Mouse (Mus musculus): ENCODE measurements at regions not wholly inside any gene's neighbourhood (a gene's known extent, or its start where the extent isn't known, plus 50 kb on each side); places are given as distances from the start of the nearest gene placed in this dataset.

DNA sequence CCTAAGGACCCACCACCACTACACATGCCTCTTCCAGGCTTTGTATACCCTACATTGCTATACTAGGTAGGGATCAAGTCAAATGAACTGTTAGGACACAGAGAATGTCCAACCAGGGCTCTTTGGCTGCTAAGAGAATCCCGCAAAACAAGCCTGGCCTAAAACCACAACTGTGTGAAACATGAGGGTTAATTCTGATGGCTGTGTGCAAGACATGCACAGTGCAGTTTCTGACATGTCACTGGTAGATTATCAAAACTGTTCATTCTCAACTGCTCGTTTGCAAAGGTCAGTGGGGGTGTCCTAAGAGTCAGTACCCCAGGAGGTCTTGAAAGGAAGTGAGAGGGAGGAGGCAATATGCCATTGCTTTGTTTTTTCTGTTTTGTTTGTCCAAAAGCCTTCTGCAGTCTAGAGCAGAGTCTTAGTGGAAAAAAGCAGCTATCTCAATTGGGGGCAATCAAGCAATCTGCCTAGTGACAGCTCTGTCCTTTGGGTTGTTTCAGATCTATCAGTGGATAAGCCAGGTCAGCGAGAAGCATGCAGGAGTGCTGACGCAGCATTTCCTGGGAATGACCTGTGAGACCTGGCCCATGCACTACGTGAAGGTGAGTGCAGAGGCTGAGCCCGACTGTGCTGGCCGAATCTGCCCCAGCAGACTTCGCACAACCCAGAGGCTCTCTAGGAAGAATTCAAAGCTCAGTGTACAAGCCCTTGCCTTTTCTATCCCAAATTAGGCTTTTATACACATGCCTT, 151.3 kb upstream of the 4933402D24Rik start:
- DNase-seq: no peak

DNA sequence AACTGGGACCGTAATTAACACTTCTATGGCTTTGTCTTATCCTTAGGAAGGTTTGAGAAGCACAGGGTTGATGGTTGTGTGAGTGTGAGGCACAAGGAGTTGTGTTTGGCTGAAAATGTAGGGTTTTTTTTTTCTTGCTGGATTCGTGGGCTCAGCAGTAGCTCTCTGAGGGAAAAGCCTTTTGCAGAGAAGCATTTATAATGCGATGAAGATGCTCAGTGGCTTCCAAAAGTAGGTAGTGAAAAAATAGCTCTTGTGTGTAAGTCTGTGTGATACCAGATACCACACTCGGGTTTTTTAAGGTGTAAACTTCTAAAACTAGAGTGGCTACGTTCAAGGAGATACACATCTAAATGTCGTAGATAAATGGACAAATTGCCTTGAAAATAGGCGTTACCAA, 149.1 kb upstream of the 4933402D24Rik start:
- DNase-seq: no peak

DNA sequence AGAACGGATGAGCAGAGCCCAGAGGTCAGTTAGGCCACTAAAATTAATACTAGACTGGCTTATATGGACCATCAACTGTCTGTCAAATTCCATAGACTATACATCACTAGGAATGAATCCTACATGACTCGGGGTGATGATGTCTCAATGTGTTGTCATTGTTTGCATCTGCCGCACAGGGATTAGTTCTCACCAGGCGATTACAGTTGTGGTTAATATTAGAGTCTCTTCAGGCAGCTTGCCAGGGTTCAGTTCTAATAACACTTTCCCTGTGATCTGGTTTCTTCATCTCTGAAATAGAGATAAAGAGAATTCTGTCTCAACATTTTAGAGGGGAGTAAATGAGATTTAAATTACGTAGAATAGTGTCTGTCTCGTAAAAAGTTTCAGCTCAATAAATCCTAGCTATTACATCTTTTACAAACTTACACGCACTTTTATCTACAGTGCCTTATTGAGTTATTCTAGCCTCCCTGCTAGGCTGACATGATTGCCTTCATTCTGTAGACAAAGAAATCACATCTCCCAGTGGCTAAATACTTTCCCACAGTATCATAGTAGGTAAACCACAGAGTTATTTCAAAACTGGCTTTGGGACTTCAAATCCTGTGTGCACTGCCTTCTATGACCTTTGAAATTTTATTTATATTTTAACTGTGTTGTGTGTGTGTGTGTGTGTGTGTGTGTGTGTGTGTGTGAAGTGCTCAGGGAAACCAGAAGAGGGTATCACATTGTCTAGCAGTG, 148.0 kb upstream of the 4933402D24Rik start:
- DNase-seq: no peak

DNA sequence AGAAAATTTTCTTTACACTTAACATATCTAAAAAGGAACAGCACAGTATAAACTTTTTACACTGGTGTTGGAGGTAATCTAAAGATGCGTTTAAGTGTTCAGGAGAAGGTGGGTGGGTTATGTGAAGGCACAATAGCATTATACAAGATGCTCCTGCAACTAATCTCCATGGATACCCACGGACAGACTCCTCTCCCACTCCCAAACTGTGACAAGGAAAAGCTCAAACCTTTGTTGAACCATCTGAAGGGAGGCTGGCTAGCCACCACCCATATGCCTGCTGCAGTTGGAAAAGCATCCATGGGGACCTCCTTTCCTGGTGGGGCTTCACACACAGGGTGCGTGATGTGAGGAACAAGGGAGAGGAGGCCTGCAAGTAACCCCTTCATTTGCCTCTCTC, 141.7 kb upstream of the 4933402D24Rik start:
- DNase-seq: no peak

DNA sequence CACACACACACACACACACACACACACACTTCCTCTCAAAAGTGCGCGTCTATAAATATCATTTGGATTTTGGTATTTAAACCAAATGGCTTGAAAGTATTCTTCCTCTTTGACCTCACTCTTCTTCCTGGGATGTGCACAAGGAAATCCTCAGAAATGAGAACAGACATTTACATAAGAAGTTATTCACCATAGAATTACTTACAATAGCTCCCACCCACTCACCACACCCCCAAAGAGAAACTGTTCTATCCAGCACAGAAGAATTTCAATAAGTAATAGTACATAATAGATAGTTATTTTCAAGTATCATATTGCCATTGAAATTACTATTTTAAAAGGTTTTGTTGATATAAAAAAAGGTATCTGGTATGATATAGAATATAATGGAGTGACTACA, 140.1 kb upstream of the 4933402D24Rik start:
- DNase-seq: peak; percentile 11

DNA sequence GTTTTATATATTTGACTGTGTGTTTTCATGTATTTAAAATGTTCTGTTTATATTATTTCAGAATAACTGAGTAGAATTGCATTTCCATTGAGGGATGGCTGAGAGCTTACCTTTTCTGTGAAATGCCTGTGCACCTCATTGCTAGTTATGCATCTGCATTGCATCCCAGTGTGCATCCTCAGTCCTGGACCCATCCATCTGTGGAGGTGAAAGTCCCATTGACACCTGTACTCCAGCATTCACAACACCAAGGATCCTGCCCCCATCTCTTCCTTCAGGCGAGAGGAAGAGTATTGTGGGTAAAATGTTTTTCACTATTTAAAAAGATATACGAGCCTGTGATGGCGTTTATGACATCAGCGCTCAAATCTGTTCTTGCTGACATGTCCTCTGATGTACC, 134.6 kb upstream of the 4933402D24Rik start:
- DNase-seq: no peak

DNA sequence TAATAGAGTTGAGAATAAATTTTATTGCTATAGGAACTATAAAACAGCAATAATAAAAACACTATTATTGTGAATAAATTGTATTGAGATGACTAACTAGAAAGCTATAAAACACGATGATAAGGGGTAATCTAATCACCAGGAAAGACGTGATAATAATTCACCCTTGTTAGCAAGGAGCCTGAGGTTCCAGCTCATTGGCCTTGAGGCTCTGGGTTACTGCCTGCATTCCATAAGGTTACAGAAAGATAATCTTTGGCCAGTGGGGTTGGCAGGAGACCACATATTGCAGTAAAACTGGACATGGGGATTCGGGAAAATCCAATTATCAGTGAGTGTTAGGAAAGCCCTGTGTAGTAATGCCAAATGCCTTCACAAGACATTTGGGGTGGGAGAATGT, 134.1 kb upstream of the 4933402D24Rik start:
- peak; percentile 62 for DNase-seq

DNA sequence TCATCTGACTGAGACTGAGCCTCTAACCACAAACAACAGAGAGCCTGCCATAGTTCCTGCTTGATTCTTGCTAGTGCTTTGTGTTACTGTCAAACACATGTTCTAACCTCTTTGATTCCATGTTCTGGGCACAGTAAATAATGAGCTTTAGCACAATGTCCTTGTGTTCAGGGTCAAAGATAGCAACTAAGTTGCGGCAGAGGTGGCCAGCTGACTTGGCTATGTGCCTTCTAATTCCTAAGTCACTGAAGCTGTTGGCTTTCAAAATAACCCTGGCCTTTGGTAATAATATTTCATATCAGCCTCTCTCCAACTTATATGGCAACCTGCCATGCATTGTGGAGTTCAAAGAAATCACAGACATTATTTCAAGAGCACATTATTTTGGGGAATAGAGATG, 133.3 kb upstream of the 4933402D24Rik start:
- peak; percentile 66 for DNase-seq

DNA sequence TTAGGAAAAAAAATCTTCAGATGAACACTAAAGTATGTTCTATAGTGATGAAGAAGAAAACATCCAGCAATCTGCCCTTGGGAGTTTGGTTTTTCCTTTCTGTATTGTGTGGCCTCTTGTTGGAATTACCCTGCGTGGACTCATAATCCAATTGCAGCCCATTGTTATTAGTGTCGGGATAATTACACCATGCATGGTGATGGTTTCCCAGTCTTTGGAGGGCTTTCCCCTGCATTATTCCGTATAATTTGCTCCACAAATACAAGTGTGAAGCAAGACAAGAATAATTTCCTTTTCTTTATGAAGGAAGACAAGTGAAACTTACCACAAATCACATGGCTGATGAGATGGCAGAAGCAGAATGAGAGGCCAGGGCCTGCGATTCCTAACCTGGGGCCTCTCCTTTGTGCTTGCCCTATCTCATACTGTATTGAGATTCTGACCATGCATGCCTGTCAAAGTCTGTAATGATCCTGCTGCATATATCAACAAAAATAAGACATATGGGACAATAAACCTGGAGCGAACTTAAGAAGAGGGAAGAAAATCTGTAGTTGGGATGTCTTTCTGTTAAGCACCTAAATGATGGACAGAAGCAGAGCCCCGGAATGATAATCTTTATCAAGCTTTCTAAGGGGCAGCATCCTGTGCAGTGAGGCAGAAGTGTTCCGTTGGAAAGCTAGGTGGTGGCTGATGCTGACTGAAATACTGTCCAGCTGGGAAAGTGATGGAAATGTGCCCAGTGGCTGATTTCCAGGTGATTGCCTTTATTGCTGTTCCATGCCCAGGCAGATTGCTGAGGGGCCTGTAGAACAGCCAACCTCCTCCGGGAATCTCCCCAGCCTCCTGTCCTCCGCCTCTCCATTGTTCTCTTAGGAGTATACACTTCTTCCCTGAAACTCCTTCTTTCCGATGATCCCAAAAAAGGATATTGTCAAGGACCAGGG, 130.8 kb upstream of the 4933402D24Rik start:
- peak; percentile 16 for DNase-seq

DNA sequence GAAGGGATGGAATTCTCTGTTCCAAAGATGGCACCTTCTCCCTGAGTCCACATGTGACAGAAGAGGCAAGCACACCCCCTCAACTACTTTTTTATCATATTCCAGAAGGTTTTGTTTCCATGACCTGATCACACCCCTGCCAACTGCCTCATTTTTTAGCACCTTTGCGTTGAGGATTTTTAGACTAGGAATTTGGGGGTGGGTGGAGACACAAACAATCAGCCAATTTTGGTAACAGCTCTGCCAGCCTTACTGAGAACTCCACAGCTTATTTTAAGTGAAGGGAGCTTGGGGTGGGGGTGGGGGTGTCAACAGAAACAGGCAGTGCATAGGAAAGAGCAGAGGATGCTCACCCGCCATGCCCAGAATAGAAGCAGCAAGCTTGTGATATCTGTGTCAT, 129.7 kb upstream of the 4933402D24Rik start:
- no peak for DNase-seq

DNA sequence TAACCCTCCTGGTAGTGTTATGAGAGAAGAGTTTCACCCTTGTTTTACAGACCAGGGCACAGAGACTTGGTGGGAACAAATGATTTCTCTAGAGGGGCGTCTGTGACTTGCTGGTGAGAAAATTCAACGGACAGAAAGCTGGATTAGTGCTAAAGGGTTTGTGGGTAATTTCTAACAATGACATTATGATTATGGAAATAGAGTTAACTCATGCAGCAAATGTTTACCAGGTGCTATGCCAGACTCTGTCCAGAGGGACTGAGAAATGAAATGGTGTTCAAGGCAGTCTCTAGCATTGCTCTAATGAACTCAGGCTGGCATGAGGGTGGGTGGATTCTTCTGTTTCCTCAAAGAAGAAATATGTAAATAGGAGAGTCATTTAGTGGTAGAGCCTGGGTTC, 128.5 kb upstream of the 4933402D24Rik start:
- no peak for DNase-seq

DNA sequence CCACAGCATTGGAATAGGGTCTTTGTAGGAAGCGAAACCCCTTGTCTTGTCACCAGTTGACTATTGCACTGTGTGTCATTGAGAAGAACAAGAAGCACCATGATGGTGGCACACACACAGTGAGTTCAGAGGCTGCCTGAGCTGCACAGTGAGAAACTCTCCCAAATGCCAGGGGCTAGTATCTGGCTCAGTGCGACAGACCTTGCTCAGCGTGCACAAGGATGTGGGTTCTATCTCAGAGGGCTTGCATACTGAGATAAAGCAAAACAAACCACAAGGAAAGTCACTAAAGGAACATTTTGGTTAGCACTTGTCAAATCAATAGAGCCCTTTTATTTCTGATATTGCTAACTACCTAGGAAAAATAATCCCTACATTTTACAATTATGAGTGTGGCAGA, 110.5 kb upstream of the 4933402D24Rik start:
- DNase-seq: no peak

DNA sequence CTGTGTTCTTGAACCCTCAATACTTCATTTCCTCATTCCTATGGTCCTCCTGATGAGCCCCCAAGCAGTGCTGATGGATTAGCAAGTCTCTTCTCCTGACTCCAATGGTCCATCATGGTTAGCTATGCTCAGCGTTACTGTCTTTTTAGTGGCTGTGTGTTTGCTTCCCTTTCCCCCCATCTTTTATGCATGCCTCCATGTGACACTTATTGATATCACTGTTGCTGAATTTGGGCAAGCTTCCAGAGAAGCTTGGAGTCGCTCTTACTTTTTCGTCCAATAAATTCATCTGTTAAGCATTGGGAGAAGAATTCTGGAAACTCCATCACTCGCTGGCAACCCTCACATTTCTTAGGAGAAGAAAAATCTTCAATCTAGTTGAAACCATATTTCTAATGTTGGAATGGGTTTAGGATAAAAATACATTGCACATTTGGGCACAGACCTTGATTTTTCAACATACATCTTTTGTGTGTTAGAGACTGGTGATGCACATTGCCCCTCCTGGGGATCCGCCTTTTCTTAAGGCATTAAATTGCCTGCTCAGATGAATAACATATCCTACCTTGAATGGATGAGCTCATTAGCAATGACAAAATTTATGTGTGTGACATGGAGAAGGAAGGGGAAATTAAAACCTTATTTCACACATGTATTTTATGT, 107.7 kb upstream of the 4933402D24Rik start:
- DNase-seq: no peak

DNA sequence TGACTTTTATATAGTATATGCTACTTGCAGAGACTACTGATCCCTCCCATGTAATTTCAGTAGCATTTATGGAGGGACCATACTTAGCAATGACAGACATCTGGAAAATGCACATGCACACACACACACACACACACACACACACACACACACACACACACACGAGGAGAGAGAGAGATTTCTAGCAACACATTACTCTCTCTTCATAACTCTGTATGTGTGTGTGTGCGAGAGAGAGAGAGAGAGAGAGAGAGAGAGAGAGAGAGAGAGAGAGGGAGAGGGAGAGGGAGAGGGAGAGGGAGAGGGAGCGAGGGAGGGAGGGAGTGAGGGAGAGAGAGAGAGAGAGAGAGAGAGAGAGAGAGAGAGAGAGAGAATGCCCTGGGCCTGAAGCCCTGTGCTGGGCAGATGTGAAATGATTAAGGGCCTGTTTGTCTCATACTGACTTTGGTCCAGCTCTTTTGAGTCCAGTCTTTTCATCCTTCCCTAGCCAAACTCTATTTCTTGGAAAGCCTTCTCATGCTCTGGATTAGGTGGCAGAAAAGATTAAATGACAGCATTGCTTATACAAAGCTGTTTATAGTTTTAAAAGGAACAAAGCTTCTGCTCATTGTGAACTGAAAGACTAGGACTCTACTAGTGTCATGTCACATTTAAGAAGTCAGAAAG, 106.4 kb upstream of the 4933402D24Rik start:
- no peak for DNase-seq

DNA sequence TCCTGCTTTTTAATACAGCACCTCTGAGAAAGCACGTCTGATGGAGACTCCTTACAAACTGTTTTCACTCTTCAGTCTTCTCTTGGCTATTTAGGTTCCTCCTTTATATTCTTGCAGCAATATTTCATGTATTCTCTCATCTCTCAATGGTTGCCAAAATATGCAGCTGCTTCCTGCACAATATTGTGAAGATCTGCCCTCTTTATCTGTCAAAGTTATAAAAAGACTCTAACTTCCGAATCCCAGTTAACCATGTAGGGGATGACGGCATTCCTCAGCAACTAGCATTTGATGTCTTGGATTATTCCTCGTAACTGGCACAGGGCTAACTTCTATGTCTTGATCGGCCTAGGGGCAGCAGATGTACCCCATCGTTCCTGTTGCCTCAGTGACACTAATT, 102.8 kb upstream of the 4933402D24Rik start:
- DNase-seq: peak; percentile 11

DNA sequence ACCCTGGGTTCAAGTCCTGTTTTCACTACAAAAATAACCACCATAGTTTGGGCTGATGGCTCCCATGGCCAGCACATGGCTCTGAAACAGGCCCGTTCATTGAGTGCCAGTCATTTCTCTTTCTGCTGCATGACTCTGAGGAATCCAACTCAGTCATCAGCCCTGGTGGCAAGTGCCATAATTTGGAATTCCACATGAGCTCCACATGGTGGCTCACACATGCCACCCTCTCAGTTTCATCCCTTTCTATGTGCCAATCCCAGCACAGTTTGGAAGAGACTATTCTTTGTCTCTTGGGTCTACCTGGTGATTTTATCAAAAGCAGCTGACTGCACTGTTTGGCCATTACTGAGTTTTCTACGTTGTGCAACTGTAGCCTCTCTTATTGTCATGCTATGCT, 100.3 kb upstream of the 4933402D24Rik start:
- no peak for DNase-seq

DNA sequence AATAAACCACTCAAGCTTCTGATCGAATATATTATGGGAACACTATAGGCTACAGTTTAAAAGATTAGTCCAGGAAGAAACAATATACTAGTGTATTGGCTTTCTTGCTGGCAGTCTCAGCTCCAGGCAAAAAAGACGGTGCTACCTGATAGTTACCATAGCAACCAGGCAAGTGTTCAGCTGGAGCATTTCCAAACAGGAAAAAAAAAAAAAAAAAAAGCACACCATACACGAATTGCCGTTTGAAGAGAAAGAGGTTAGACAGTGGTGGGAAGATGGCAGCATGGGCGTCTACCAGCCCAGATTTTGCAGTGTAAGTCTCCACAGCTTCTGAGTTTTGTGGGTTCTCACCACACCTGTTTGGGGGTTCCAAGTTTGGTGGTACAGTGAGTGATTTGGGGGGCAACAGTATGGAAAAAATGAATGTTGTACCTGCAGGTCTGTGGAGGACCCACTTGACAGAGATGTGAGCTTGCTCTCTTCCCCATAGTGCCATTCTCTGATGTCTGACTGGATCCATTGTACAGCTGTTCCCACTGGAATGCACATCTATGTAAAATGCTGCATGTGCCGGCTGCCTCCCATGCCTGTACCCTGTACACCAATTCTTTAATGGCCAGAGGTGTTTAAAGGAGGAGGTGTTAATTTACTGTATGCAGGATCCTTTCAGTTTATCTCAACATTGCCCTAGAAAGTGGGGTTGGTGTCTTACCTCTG, 89.0 kb upstream of the 4933402D24Rik start:
- DNase-seq: no peak

DNA sequence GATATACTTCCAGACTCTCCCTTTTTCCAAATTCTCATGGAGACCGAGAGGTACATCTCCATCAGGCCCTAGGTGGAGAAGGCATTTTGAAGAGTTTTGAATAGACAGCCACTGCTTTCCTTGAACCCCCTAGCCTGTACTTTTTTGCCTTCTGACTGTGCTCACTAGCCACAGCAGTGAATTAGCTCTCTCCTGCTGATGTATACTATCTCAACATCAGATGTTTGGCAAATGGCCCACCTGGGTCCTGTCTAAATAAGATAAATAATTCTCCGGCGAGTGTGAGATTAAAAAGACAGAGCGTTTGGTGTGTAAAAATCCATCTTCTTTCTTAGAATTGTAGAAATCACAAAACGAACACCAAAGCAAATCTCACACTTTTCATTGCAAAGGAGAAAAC, 88.4 kb upstream of the 4933402D24Rik start:
- no peak for DNase-seq

DNA sequence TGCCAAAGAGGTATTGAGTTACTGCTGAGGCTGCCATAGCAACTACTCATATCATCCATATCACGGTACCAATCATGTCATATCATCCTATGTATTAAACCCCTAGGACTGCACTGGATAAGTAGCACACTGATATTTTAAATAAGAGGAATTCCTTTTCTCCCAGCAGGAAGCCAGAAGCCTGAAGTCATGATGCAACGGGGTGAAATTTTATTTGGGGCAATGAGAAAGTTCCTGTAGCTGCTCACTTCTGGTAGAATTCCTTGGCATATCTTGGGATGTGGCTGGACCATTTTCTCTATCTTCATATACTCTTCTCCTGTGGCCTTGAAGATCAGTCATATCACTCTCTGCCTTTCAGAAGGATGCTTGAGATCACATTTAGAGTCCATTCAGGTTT, 87.3 kb upstream of the 4933402D24Rik start:
- DNase-seq: no peak

DNA sequence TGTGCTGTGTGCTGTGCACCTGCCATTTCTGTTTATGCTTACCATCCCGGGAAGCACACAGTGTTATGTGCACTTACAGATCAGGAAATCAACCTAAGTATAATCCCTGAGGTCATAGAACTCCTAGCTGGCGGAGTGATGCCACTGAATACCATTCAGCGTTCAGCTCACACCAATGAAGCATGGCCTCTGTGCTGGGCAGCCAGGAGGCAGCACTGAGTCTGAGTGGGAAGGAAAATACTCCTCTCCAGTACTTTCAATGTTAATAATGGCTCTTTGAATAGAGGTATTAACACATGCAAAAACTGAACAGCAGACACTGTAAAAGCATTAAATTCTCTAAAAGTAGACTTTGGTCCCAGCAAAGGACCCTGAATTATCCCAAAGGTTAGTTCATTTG, 85.7 kb upstream of the 4933402D24Rik start:
- DNase-seq: peak; percentile 16

DNA sequence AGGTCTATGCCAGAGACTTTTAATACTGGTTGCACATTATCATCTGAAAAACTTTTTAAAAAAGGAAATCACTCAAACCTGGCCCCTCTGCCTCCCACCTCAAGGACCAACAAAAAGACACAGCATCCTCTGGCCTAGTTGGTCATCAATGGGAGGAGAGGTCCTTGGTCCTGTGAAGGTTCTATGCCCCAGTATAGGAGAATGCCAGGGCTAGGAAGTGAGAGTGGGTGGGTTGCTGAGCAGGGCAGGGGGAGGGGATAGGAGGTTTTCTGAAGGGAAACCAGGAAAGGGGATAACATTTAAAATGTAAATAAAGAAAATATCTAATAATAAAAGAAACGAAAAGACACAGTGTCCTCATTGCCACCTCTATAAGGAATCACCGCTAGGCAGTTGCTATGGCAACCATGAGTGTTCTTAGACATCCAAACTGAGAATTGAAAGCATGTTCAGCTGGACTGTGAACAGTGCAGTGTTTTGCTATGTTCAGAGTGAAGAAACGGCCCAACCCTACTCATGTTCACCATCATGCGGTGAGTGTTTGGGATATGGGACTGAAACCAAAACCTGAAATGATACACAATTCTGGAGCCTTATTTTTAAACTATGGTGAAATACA, 82.5 kb upstream of the 4933402D24Rik start:
- DNase-seq: no peak

Measured in kidney, postnatal 10 days (tissue).